Mouse (Mus musculus) testis, adult 2 months (tissue): Measurements from ENCODE around the gene Morc1. TPM values are rescaled to one million over a fixed set of nuclear protein-coding genes. Genes with fewer than 3 reads are reported as not detected.

ENCODE experiments used
- H3K27ac ChIP-seq: fragments of 200-500 bp; 2 replicates; pipeline ENCODE4 v1.5.1; 2012; ENCODE audit warnings: low read depth, low read length; ENCODE audit not compliant: control insufficient read depth, insufficient read depth
- H3K27me3 ChIP-seq: fragments of 200-500 bp; 2 replicates; pipeline ENCODE4 v1.6.1; 2012; ENCODE audit warnings: mild to moderate bottlenecking, low read length, moderate library complexity; ENCODE audit not compliant: control insufficient read depth, insufficient read depth
- H3K36me3 ChIP-seq: fragments of 200-500 bp; 2 replicates; pipeline ENCODE4 v1.6.1; 2012; ENCODE audit warnings: mild to moderate bottlenecking, low read length; ENCODE audit not compliant: control insufficient read depth, insufficient read depth
- H3K4me1 ChIP-seq: fragments of 200-500 bp; 2 replicates; pipeline ENCODE4 v1.6.1; 2012; ENCODE audit warnings: low read length; ENCODE audit not compliant: control insufficient read depth, insufficient read depth
- H3K4me3 ChIP-seq: fragments of 200-500 bp; 2 replicates; pipeline ENCODE4 v1.5.1; 2012; ENCODE audit warnings: low read depth, mild to moderate bottlenecking, low read length, moderate library complexity, mixed read lengths; ENCODE audit not compliant: control insufficient read depth
- CTCF ChIP-seq: fragments of 200-500 bp; IDR thresholded peaks from 2 replicates; pipeline ENCODE4 v1.5.1; 2012; ENCODE audit warnings: low read depth, mild to moderate bottlenecking, inconsistent platforms, low read length, moderate library complexity; ENCODE audit not compliant: control insufficient read depth, insufficient read depth, insufficient replicate concordance
- POLR2A ChIP-seq: fragments of 200-500 bp; IDR thresholded peaks from 2 replicates; pipeline ENCODE4 v1.6.1; 2012; ENCODE audit warnings: low read depth, mild to moderate bottlenecking, inconsistent platforms, low read length, moderate library complexity; ENCODE audit not compliant: control insufficient read depth
- polyA plus RNA-seq: library from polyadenylated mRNA; depleted of rRNA; stranded (reverse); fragments of >200 nt; gene quantifications from 2 replicates; pipeline ENCODE4 v1.2.3, GENCODE M21; 2012

Morc1 gene
- polyA plus RNA-seq, 1 experiment = 1.0 TPM

- TF ChIP-seq CTCF (no peak), POLR2A (no peak)
- Histone ChIP-seq H3K27me3 (no peaks in the 10 kb centered on the region), H3K4me3 (no peak overlapping the region), H3K27ac (no peak overlapping the region), H3K4me1 (no peaks in the 10 kb centered on the region), H3K36me3 (no peaks in the 10 kb centered on the region)
Measured at GRCm38 (mm10) chr16:48405674-48406403, 25.2 kb upstream of the Morc1 start.

GRCm38 (mm10) chr16:48409580-48409979 is 21.5 kb upstream of the Morc1 start:
- no peak overlapping the region for H3K4me3 ChIP-seq
- TF ChIP-seq CTCF = no peak
- no peak for TF ChIP-seq POLR2A

DNA sequence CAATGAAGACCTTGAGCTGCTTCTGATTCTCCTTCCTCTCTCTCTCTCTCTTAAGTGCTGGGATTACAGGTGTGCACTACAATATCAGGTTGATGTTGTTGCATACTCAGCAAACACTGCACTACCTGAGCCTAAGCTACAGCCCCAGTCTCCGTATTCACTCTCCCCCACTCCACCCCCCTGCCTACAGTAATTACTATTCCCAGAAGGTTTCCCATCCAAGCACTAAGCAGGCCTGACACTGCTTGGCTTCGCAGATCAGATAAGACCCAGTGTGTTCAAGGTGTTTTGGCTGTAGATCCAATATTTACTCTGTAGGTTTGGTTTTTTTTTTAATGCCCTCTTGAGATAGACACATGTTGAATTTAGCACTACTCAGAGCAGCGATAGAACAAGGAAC is 20.9 kb upstream of the Morc1 start:
- no peaks in the 10 kb centered on the region for H3K4me1 ChIP-seq
- H3K36me3 ChIP-seq = no peaks in the 10 kb centered on the region
- TF ChIP-seq CTCF (no peak), POLR2A (no peak)
- H3K4me3 ChIP-seq = no peak overlapping the region
- no peak overlapping the region for H3K27ac ChIP-seq
- no peaks in the 10 kb centered on the region for H3K27me3 ChIP-seq

More at GRCm38 (mm10) chr16:48409580-48409979, 21.5 kb upstream of the Morc1 start:
- no peaks in the 10 kb centered on the region for H3K36me3 ChIP-seq
- H3K27me3 ChIP-seq = no peaks in the 10 kb centered on the region
- no peak overlapping the region for H3K27ac ChIP-seq
- no peaks in the 10 kb centered on the region for H3K4me1 ChIP-seq

GRCm38 (mm10) chr16:48412246-48412645 is 18.8 kb upstream of the Morc1 start, which contains the start of gene Gm5485:
TSS of gene Gm5485 (minus strand) at chr16:48412416.
- no peak within 1 kb of the TSS for H3K4me3 ChIP-seq
- no peak within 1 kb of the TSS for H3K27ac ChIP-seq
- TF ChIP-seq POLR2A = no peak
- no peak for TF ChIP-seq CTCF
- H3K36me3 ChIP-seq = no peaks in the 10 kb centered on the region
- no peaks in the 10 kb centered on the region for H3K27me3 ChIP-seq
- no peaks in the 10 kb centered on the region for H3K4me1 ChIP-seq

DNA sequence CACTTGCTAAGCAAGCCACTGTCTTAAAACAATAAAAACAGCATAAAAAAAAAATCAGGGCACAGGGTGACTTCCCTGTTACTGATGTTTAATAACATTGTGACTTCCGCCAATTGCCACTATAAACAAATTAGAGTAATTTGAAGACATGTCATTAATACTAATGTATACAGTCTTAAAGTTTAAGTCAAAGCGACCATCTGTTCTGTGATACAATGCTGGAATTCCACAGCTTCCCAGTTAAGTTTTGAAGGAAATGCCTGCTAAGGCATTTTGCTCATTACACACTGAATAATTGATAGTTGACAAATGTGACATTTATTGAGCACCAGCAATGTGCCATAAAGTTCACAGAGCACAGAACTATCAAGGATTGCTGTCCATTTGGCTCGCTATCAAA is 12.5 kb upstream of the Morc1 start:
- H3K27me3 ChIP-seq = no peaks in the 10 kb centered on the region
- H3K36me3 ChIP-seq = no peaks in the 10 kb centered on the region
- H3K4me1 ChIP-seq = no peaks in the 10 kb centered on the region
- H3K4me3 ChIP-seq = no peak overlapping the region
- TF ChIP-seq POLR2A = no peak
- TF ChIP-seq CTCF = no peak
- no peak overlapping the region for H3K27ac ChIP-seq

DNA sequence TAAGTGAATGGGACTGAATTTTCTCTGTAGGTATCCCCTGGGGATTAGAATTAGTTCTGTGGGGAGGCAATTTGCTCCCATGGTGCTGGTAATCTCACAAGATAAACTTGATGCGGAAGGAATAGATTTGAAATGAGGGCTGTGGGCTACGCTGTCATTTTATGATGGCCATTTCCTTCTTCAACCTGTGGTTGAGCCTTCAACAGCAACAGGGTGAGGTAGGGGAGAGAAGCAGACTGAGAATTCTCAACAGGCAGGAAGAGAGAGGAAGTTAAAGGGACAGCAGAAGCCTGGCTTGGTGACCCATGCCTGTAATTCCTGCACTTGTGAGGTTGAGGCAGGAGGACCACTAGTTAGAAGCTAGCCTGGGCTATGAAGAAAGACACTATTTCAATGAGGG is 12.0 kb upstream of the Morc1 start:
- Histone ChIP-seq H3K4me1 (no peaks in the 10 kb centered on the region), H3K27me3 (no peaks in the 10 kb centered on the region), H3K36me3 (no peaks in the 10 kb centered on the region), H3K27ac (no peak overlapping the region), H3K4me3 (no peak overlapping the region)
- no peak for TF ChIP-seq CTCF

DNA sequence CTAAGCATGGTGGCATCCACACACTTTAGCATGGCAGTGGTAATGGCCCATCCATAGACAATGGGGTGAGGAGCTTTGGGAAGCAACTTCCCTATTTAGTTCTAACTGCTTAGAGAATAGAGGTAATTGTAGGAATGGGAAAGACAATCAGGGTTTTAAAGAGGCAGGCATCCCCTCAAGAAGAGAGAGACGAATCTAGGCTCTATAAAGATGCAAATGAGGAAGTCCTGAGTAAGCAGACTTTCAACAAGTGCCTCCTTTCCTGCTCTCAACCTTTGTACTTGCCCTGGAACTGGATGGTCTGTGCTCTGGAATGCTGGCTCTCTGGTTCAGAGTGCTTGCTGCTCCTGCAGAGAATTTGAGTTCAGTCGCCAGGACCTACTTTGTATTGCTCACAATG is 8.5 kb upstream of the Morc1 start:
- H3K4me1 ChIP-seq = no peaks in the 10 kb centered on the region
- TF ChIP-seq POLR2A (no peak), CTCF (no peak)
- H3K4me3 ChIP-seq = no peak overlapping the region
- no peaks in the 10 kb centered on the region for H3K27me3 ChIP-seq
- H3K27ac ChIP-seq = no peak overlapping the region
- H3K36me3 ChIP-seq = no peaks in the 10 kb centered on the region

- Histone ChIP-seq H3K4me3 (no peak overlapping the region), H3K36me3 (no peaks in the 10 kb centered on the region), H3K27ac (no peak overlapping the region), H3K4me1 (no peaks in the 10 kb centered on the region), H3K27me3 (no peaks in the 10 kb centered on the region)
- no peak for TF ChIP-seq CTCF
- TF ChIP-seq POLR2A = no peak
Measured at GRCm38 (mm10) chr16:48424069-48424468, 7.0 kb upstream of the Morc1 start.
